19 mouse cellular contexts compared by ENCODE assay signal in genomic region chr1:112638342-112638741, GRCm38 (mm10).
"Had no signal": no experiment of that assay in that cellular context is flagged by ENCODE, and none has a peak within 500 bp of the region (broad histone marks: within the 10 kb centered on the region; RNA-seq: fewer than 3 reads in every experiment).

No protein-coding gene starts in this region.

- H3K9me3 ChIP-seq: liver, embryonic 15.5 days; lung, embryonic 15.5 days; megakaryocyte, embryonic 14.5 days; midbrain, embryonic 13.5 days; midbrain, embryonic 15.5 days; neural tube, embryonic 12.5 days; stomach, embryonic 15.5 days had no signal

- H3K36me3 ChIP-seq: liver, embryonic 15.5 days; lung, embryonic 15.5 days; midbrain, embryonic 13.5 days; midbrain, embryonic 15.5 days; neural tube, embryonic 12.5 days; stomach, embryonic 15.5 days had no signal

- H3K4me3 ChIP-seq: liver, embryonic 15.5 days; lung, embryonic 15.5 days; megakaryocyte, embryonic 14.5 days; midbrain, embryonic 13.5 days; midbrain, embryonic 15.5 days; neural tube, embryonic 12.5 days; stomach, embryonic 15.5 days had no signal

- DNase-seq: liver, postnatal 0 days; lung, adult 2 months; lung, postnatal 14 days; lung, postnatal 36 days; right cerebral cortex, postnatal 14 days; thymus, adult 2 months; thymus, postnatal 25 days; thymus, postnatal 4 days had no signal

- H3K9ac ChIP-seq: liver, embryonic 15.5 days; liver, postnatal 0 days; lung, embryonic 15.5 days; midbrain, embryonic 13.5 days; midbrain, embryonic 15.5 days; neural tube, embryonic 12.5 days; stomach, embryonic 15.5 days had no signal

- H3K4me1 ChIP-seq: liver, embryonic 15.5 days; lung, embryonic 15.5 days; megakaryocyte, embryonic 14.5 days; midbrain, embryonic 13.5 days; midbrain, embryonic 15.5 days; neural tube, embryonic 12.5 days; stomach, embryonic 15.5 days had no signal

- H3K27me3 ChIP-seq: liver, embryonic 15.5 days; lung, embryonic 15.5 days; megakaryocyte, embryonic 14.5 days; midbrain, embryonic 13.5 days; midbrain, embryonic 15.5 days; neural tube, embryonic 12.5 days; stomach, embryonic 15.5 days had no signal

- ATAC-seq: liver, postnatal 0 days; lung, postnatal 0 days; midbrain, embryonic 13.5 days; midbrain, embryonic 15.5 days had no signal

- H3K4me2 ChIP-seq: liver, embryonic 15.5 days; lung, embryonic 15.5 days; midbrain, embryonic 11.5 days; midbrain, embryonic 13.5 days; midbrain, embryonic 15.5 days; neural tube, embryonic 12.5 days; stomach, embryonic 15.5 days had no signal

- H3K27ac ChIP-seq: liver, embryonic 15.5 days; lung, embryonic 15.5 days; macrophage; midbrain, embryonic 13.5 days; midbrain, embryonic 15.5 days; neural tube, embryonic 12.5 days; stomach, embryonic 15.5 days; stomach, postnatal 0 days had no signal
